Mouse (Mus musculus) Patski (cell line): ENCODE results near the gene 1700025G04Rik. TPM values are rescaled to one million over a fixed set of nuclear protein-coding genes. Genes with fewer than 3 reads are reported as not detected.

Experiments
- ATAC-seq: fragments of 100-300 bp; one replicate; pipeline ENCODE4 v1.8.0; 2021
- CTCF ChIA-PET: fragments of 350-600 bp; sonication (Branson Sonifier 250); formaldehyde crosslinking; loops from one replicate; lab custom pipeline; 2022; ENCODE audit warnings: inconsistent platforms; lab: Charles Lee
- POLR2A ChIA-PET: fragments of 350-600 bp; sonication (Branson Sonifier 250); formaldehyde crosslinking; loops from one replicate; lab custom pipeline; 2022; ENCODE audit warnings: antibody characterized with exemption, inconsistent platforms; lab: Charles Lee
- DNase-seq: peaks from one replicate; pipeline ENCODE4 v3.0.0-alpha.2; 2011; ENCODE audit warnings: low read depth, low spot score
- H3K27me3 ChIP-seq: fragments of 371-371 bp; one replicate; pipeline ENCODE4 v1.5.1; 2021
- CTCF ChIP-seq: fragments of 100-300 bp; IDR thresholded peaks from one replicate; pipeline ENCODE4 v1.5.1; 2021
- in situ Hi-C: fragments of 300-500 bp; cut with MboI; formaldehyde crosslinking; loops from 3 replicates; pipeline ENCODE4 v1.11.1; 2018; ENCODE audit warnings: low pct_unique_long_range_greater_than_20kb, mixed read lengths
- polyA plus RNA-seq: library from polyadenylated mRNA; unstranded; gene quantifications from one replicate; pipeline ENCODE4 v1.2.3, GENCODE M21; 2021

Gene 1700025G04Rik
- polyA plus RNA-seq, 1 experiment from 2014 or later, result 56.7 TPM

DNA sequence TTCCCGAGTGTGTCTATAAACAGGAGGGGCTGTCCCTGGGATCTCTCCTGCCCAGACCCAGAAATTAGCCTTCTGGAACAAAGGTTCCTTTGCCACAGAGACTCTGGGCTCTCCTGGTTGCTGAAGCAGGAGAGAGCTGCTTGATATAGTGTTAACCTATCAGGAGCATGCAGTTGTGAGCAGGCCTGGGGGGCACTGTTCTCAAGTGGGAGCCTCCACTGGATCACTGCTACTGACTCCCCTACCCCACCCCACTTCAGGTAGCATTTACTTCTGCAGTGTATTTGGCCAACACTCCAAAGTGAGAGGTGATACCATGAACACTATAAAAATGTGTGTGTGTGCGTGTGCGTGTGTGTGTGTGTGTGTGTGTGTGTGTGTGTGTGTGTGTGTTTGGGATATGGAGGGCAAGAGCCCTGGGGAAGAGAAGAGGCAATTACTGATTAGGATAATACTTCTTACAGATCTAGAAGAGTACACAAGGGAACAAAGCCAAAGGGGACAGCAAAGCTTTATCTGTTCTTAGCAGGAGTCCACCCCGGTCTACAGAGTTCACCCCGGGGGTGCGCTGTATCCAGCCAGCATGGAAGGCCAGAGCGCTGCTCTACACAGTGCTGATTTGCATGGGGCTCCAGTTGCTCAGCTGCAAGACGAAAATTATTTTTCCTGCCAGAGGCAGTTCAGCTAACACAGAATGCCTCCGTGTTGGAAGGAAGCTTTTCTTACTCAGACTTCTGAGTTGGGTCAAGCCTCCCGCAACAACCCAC is 145.3 kb downstream of the 1700025G04Rik start:
- TF ChIP-seq CTCF, result no peak
- H3K27me3 ChIP-seq, result no peaks in the 10 kb centered on the region
- DNase-seq (no peak), ATAC-seq (no peak)
- in situ Hi-C loops, result no loop called here
- POLR2A ChIA-PET, result interaction anchor here (0.7 kb wide), 1 partner anchor 88 kb away, joined by 6 read pairs; no protein-coding TSS in a partner anchor
- CTCF ChIA-PET, result interaction anchor here (0.7 to 1.6 kb wide), 3 partner anchors 18 to 85 kb away, joined by 3 to 6 read pairs (median 4); no protein-coding TSS in a partner anchor

DNA sequence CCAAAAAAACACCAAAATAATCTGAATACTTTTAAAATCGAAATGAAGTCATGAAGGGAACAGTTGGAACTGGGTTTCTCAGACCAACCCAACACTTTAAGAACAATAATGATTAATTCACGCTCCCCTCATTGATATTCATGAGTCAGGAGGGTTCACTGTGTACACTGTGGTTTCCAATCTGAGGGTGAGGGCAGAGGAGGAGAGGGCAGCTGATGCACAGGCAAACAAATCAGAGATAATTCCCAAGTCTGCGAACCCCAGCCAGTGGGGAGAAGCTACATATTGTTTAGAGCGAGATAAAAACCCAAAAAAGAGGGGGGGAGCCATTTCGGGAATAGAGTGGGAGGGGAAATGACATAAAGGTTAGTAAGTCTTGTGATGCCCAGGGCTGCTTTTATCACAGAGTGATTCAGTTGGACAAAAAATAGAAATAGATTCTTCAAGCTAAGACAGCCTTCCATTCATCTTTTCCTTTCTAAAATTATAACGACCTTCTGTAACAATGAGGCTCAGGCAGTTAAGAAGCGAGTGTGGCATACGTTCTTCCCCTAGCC is 146.2 kb downstream of the 1700025G04Rik start:
- ChIA-PET CTCF (interaction anchor here (0.6 to 1.6 kb wide), 5 partner anchors 11 to 86 kb away, joined by 3 to 6 read pairs (median 4); no protein-coding TSS in a partner anchor), POLR2A (interaction anchor here (0.6 kb wide), 2 partner anchors 11 to 417 kb away, joined by 3 to 5 read pairs; no protein-coding TSS in a partner anchor)
- no peak for ATAC-seq
- DNase-seq, result no peak
- in situ Hi-C loops, result no loop called here
- no peak for TF ChIP-seq CTCF
- no peaks in the 10 kb centered on the region for H3K27me3 ChIP-seq

DNA sequence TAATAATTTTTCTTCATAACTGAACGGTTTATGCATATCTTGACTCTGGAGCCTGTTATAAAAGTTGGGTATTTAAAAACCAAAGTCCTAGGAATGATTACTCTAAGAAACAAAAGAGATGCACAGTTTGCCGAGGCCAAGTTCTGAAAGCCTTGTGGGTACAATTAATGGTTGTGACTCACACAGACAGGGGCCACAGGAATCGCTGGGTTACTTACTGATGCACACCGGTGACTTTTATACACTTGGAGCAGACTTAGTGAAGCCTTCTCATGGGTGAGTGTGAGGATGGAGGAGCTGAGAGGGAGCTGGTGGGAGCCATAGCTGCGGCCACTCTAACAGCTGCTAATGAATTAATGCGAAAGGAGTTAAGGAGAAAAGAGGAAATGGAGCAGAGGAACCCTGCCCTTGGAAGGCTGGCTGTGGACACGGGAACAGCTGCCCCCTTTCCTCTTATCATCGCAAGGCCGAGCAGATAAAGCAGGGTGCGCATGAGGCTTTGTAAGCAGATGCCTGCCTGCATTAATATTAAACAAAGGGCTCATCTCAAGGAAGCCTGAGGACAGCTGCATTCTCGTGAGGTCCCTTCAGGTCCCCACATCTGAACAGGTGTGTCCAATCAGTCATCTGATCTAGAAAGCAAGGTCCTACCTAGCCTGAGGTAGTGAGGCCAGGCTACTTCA is 146.8 kb downstream of the 1700025G04Rik start:
- ATAC-seq, result peak; percentile 81
- TF ChIP-seq CTCF, result no peak
- peak; percentile 41 for DNase-seq
- in situ Hi-C loops, result no loop called here
- CTCF ChIA-PET, result interaction anchor here (0.6 to 1.6 kb wide), 5 partner anchors 10 to 70 kb away, joined by 3 to 6 read pairs (median 3); no protein-coding TSS in a partner anchor
- POLR2A ChIA-PET, result interaction anchor here (0.6 kb wide), 2 partner anchors 12 to 416 kb away, joined by 3 to 5 read pairs; no protein-coding TSS in a partner anchor
- H3K27me3 ChIP-seq, result no peaks in the 10 kb centered on the region

DNA sequence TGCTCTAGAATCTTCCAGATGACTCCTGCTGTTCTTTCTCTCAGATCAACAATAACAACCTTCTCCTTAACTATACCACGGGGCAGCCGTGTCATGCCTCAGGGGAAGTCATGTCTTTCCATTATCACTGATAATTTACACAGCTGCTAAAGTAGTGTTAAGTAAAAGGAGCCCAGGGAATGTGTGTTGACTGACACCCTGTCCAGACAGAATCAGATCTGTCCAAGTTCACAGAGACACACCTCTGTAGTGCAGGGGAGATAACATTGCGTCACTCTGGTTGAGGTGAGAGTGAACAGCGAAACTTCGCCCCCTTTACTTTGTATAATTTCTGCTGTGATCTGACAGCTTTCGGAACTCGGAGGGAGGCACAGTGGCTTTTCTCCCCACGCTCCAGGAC is 149.9 kb downstream of the 1700025G04Rik start:
- no peak for DNase-seq
- POLR2A ChIA-PET, result interaction anchor here (1.0 kb wide), 1 partner anchor 73 kb away, joined by 3 read pairs; no protein-coding TSS in a partner anchor
- TF ChIP-seq CTCF, result no peak
- in situ Hi-C loops, result no loop called here
- CTCF ChIA-PET, result interaction anchor here (1.5 kb wide), 1 partner anchor 13 kb away, joined by 6 read pairs; no protein-coding TSS in a partner anchor
- ATAC-seq, result no peak
- H3K27me3 ChIP-seq, result no peaks in the 10 kb centered on the region

DNA sequence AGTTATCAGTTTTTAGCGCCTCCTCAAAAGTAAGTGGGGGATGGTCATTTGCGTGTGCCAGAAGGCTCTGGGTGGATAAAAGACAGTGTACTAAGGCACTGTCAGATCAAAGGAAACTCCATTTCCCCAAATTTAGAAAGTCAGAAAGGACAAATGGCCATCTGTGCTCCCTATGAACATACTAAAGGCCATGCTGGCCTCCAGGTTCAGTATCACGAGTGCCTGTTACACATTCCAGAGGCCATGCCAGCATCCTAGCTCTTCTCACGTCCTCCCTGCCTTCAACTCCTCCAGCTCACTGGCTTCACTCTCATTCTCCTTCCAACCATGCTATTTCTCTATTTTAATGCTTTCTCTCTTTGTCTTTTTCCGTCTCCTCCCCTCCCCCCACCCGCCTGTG is 150.4 kb downstream of the 1700025G04Rik start:
- ATAC-seq (no peak), DNase-seq (no peak)
- ChIA-PET CTCF (no interaction called here), POLR2A (no interaction called here)
- no peak for TF ChIP-seq CTCF
- in situ Hi-C loops, result no loop called here
- H3K27me3 ChIP-seq, result no peaks in the 10 kb centered on the region

DNA sequence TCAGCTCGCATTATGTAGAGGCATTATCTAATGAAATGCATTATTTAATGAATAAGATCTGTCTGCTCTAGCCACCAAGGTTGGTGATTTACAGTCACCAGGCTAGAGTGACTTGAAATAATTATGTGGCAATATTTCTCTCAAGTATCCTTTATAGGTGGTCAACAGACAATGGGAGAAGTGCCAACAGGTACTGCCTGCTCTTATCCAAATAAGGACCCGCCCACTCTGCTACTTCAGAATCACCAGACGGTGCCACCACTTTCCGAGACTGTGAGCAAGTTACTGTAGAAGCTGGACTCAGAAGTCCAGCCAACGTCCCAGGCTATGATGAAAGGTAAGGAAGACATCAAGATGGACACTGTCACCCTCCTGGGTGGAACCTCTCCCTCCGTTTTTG is 156.3 kb downstream of the 1700025G04Rik start:
- ATAC-seq (no peak), DNase-seq (no peak)
- TF ChIP-seq CTCF, result no peak
- in situ Hi-C loops, result no loop called here
- ChIA-PET CTCF (interaction anchor here (1.3 kb wide), 1 partner anchor 9 kb away, joined by 4 read pairs; no protein-coding TSS in a partner anchor), POLR2A (no interaction called here)
- H3K27me3 ChIP-seq, result no peaks in the 10 kb centered on the region

DNA sequence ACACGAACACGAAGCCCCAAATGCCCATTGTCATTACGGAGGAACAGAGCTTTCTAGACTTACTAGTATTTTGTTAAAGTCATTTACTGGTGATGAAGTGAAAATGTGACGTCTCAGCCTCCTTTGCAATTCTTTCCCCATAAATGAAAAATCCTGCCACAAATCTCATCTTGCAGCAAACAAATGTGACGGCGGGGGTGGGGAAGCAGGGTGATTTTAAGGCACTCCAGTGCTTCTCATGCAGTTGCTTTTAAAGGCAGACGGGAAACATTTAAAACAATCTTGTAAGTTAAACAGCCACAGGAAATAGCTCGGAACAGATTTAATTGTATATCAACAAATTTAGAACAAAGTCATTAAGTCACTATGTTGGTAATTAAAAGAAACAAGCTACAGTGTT is 163.1 kb downstream of the 1700025G04Rik start:
- POLR2A ChIA-PET, result no interaction called here
- TF ChIP-seq CTCF, result no peak
- in situ Hi-C loops, result no loop called here
- H3K27me3 ChIP-seq, result no peaks in the 10 kb centered on the region
- ATAC-seq, result no peak
- CTCF ChIA-PET, result interaction anchor here (1.9 to 2.4 kb wide), 2 partner anchors 14 to 17 kb away, joined by 6 read pairs; no protein-coding TSS in a partner anchor
- no peak for DNase-seq

DNA sequence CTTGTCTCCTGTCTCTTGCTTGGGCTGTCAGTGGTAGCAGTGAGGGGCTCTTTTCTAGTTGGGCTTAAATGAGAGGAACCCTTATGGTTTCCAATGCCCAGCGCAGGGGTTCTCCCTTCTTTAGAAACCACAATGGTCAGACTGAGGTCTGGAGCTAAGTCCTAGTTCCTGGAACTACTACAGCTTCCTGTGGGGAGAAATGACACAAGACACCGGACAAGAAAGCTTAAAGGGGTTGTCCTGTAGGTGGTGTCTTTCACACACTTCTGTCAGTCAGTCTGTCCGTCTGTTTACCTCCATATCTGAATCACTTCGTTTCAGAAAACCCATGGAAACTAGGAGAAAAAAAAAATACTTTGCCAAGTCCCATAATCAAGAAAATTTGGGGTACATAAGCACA is 163.8 kb downstream of the 1700025G04Rik start:
- H3K27me3 ChIP-seq, result no peaks in the 10 kb centered on the region
- CTCF ChIA-PET, result interaction anchor here (1.9 to 2.4 kb wide), 2 partner anchors 15 to 18 kb away, joined by 6 read pairs; no protein-coding TSS in a partner anchor
- TF ChIP-seq CTCF, result no peak
- POLR2A ChIA-PET, result interaction anchor here (0.7 kb wide), 1 partner anchor 16 kb away, joined by 4 read pairs; no protein-coding TSS in a partner anchor
- in situ Hi-C loops, result no loop called here
- ATAC-seq, result no peak
- no peak for DNase-seq

DNA sequence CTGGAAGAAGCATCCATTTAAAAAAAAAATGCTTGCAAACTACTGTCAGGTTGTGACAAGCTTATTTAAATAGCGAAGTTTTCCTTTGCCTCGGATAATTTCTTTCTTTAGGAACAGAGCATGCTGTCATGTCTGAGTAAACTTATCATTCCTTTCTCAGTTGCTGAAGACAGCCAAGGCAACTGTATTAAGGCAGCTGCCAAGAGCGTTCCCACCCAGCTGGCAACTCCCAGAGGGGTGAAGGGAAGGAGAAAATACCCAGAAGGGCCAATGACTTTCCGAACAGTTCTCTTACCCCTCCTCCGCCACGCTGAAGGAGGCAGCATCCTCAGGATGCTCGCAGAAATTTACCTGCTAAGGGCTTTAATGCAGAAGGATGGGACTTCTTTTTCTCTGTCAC is 164.2 kb downstream of the 1700025G04Rik start:
- ATAC-seq (no peak), DNase-seq (no peak)
- ChIA-PET CTCF (interaction anchor here (2.4 kb wide), 1 partner anchor 18 kb away, joined by 6 read pairs; no protein-coding TSS in a partner anchor), POLR2A (interaction anchor here (0.7 kb wide), 1 partner anchor 15 kb away, joined by 4 read pairs; no protein-coding TSS in a partner anchor)
- TF ChIP-seq CTCF, result no peak
- in situ Hi-C loops, result no loop called here
- no peaks in the 10 kb centered on the region for H3K27me3 ChIP-seq

DNA sequence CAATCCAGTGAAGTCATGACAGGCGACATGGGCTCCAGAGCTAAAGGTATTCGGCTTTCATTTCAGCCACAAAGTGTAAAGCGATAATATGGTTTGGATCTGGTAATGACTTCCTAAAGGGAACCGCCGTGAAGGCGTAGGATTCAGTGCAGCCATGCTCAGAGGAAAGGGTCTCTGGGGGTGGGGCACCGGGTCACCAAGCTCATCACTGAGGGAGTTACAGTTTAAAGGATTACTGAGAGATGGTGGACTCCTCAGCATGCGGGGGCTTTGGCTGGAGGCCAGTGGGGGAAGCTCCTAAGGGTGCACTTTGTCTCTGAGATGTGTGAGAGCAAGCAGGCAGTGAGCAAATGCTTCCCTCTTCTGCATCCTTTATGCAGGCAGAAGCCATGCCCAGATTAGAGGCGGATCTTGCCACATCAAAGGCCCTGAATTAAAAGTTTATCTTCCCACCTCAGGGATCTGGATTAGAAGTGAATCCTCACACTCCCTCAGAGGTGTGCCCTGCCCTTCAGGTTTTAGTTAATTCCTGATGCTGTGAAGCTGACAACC is 171.0 kb downstream of the 1700025G04Rik start:
- in situ Hi-C loops, result no loop called here
- no peaks in the 10 kb centered on the region for H3K27me3 ChIP-seq
- ATAC-seq, result no peak
- DNase-seq, result no peak
- TF ChIP-seq CTCF, result no peak
- ChIA-PET POLR2A (no interaction called here), CTCF (interaction anchor here (0.9 kb wide), 1 partner anchor 33 kb away, joined by 3 read pairs; no protein-coding TSS in a partner anchor)
